Mouse (Mus musculus) limb, embryonic 10.5 days (tissue): ENCODE measurements around the gene Gm3043. TPM values are rescaled to one million over a fixed set of nuclear protein-coding genes. Genes with fewer than 3 reads are reported as not detected.
"Not testable (repeated sequence)": the region's sequence is repeated elsewhere in the genome, so short reads cannot be mapped to it uniquely, and the experiment has no call there.

Experiments used
- DNase-seq: peaks from one replicate; pipeline ENCODE4 v3.0.0-alpha.2; 2017; ENCODE audit warnings: low spot score
- H3K27ac ChIP-seq: fragments of 300-500 bp; sonication (generic); 2 replicates; pipeline ENCODE4 v1.5.1; 2016; ENCODE audit warnings: mild to moderate bottlenecking
- H3K27me3 ChIP-seq: fragments of 300-500 bp; sonication (generic); 2 replicates; pipeline ENCODE4 v1.6.1; 2016; ENCODE audit warnings: low read depth, mild to moderate bottlenecking; ENCODE audit not compliant: poor library complexity, severe bottlenecking
- H3K36me3 ChIP-seq: fragments of 300-500 bp; sonication (generic); 2 replicates; pipeline ENCODE4 v1.6.1; 2016; ENCODE audit warnings: mild to moderate bottlenecking, moderate library complexity
- H3K4me1 ChIP-seq: fragments of 300-500 bp; sonication (generic); 2 replicates; pipeline ENCODE4 v1.6.1; 2016
- H3K4me3 ChIP-seq: fragments of 300-500 bp; sonication (generic); 2 replicates; pipeline ENCODE4 v1.5.1; 2016; ENCODE audit warnings: mild to moderate bottlenecking, moderate library complexity
- H3K9me3 ChIP-seq: fragments of 300-500 bp; sonication (generic); replicated peaks from 2 replicates; pipeline ENCODE4 v1.6.1; 2016; ENCODE audit warnings: mild to moderate bottlenecking
- WGBS: fragments of 180-500 bp; shearing (Covaris S2); methylation state at CpG from one replicate; pipeline ENCODE4 v1.1.7; 2016; 5-methylcytosine and 5-hydroxymethylcytosine counted together
- polyA plus RNA-seq: library from polyadenylated mRNA; unstranded; fragments of >200 nt; fragmentation: Nextera tagmentation; extraction: Ambion mirVana; gene quantifications from 2 replicates; pipeline ENCODE4 v1.2.1, GENCODE M21; 2016

Gm3043 gene
- not detected in 2 replicates for polyA plus RNA-seq

DNA sequence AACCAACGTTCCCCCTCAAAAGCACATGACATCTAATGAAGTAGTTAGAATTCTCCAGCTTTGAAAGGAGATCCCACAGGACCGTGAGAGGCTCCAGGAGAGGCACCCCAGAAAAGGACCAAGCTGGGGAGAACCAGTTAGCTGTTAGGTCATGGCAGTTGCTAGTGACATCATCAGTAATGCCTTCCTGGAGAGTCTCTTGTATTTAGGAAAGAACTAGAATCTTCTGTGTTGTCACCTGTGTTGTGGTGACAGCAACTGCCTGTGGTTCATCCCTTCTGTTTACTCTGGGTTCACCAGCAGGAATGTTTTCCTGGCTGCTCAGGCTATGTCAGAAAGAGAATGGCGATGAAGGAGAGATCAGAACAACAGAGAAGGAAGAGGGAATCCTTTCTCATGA, at the start of gene Gm3043:
Gene Gm3043 (plus strand): TSS at position 301 of the 400 bp plus-strand sequence.
- H3K36me3 ChIP-seq, H3K27me3 ChIP-seq, H3K27ac ChIP-seq, H3K9me3 ChIP-seq, DNase-seq, H3K4me3 ChIP-seq, H3K4me1 ChIP-seq: not testable (repeated sequence)
- whole genome bisulfite sequencing = no CpG with 5 or more reads among the region's 3 CpGs

DNA sequence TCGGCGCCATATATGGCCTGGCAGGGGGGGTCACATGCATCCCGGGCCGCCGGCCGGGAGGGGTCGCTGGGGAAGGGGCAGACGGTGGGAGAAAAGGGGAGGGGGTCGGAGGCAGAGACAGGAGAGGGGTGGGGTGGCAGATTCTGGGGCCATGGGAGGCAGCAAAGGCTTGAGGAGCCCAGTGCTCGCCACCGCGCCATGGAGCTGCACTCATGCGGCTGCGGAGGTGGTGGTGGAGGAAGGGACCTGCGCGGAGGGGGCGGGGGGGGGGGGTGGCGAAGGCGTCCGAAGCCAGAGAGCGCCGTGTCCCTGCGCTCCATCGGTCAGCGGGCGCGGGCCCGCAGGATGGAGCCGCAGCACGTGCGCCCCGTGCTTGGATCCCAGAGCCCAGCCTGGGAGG, 36.9 kb upstream of the Gm3043 start, which contains the start of gene Gm3020:
Gene Gm3020 (plus strand): TSS at position 301 of the 400 bp plus-strand sequence.
- not testable (repeated sequence) for H3K27ac ChIP-seq

More for the DNA sequence above, 36.9 kb upstream of the Gm3043 start, which contains the start of gene Gm3020:
- not testable (repeated sequence) for H3K4me1 ChIP-seq, H3K27me3 ChIP-seq, H3K4me3 ChIP-seq, H3K36me3 ChIP-seq, DNase-seq, H3K9me3 ChIP-seq
- no CpG with 5 or more reads among the region's 32 CpGs for WGBS

Other genes starting within 250 kb of the Gm3043 start
- gene Gm10408, start 239.4 kb upstream of the Gm3043 start, polyA plus RNA-seq = not detected in 2 replicates
- not detected in 2 replicates for gene Gm3012, start 54.3 kb upstream of the Gm3043 start, polyA plus RNA-seq
- 0.88 and 1.2 TPM in 2 replicates for gene Gm3020, start 36.8 kb upstream of the Gm3043 start, polyA plus RNA-seq
- gene Gm3002, start 121.3 kb downstream of the Gm3043 start, polyA plus RNA-seq = 0.25 TPM in 1 of 2 replicates, not detected in the other
- not detected in 2 replicates for gene Gm3033, start 157.5 kb downstream of the Gm3043 start, polyA plus RNA-seq
- gene Gm2916, start 195.4 kb downstream of the Gm3043 start, polyA plus RNA-seq = not detected in 2 replicates
- gene Gm3029, start 243.0 kb downstream of the Gm3043 start, polyA plus RNA-seq = not detected in 2 replicates